Mouse (Mus musculus) thymus, adult 2 months (tissue): ENCODE measurements at regions not wholly inside any gene's neighbourhood (a gene's known extent, or its start where the extent isn't known, plus 50 kb on each side); places are given as distances from the start of the nearest gene placed in this dataset.

Experiments
- CTCF ChIP-seq: fragments of 200-500 bp; IDR thresholded peaks from 2 replicates; pipeline ENCODE4 v1.5.1; 2012; ENCODE audit warnings: mild to moderate bottlenecking, control low read depth, low read length, moderate library complexity, borderline replicate concordance; ENCODE audit not compliant: control insufficient read depth, poor library complexity, insufficient read depth; ENCODE audit errors: extremely low read depth
- POLR2A ChIP-seq: fragments of 200-500 bp; IDR thresholded peaks from 2 replicates; pipeline ENCODE4 v1.6.1; 2012; ENCODE audit warnings: mild to moderate bottlenecking, low read length, control low read depth, moderate library complexity; ENCODE audit not compliant: control insufficient read depth, poor library complexity, insufficient read depth; ENCODE audit errors: extremely low read depth

DNA sequence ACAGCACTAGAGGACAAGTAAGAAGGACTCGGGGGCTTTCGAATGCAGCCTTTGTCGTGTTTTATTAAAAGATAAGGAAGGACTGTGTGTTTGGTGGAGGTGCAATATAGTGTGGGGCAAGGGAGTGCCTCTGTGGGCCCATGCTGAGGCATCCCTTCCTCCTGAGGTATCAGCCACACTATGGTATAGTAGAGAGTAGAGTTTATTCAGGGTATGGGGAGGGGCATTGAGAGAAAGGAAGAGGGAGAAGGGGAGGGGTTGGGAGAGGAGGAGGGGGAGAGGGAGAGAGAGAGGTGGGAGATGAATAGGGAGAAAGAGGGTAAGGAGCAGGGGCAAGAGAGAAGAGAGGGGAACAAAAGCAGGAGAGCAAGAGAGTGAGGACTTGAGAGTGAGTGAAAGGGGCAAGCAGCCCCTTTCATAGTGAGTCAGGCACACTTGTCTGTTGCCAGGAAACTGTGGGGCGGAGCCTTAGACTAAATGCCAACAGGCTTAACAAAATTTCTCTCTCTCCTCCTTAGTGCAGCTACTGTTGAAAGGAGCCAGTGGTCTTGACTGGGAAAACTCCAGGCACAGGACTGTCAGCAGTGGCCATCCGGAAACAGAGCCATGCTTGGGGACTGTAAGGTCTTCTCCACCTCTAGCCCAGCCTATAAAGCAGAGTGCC is 146.2 kb downstream of the Kcnj2 start:
- TF ChIP-seq CTCF, result no peak
- no peak for TF ChIP-seq POLR2A
